Mouse (Mus musculus) MEL (cell line): ENCODE data around the gene Tekt4.

ENCODE experiments used
- CTCF ChIP-seq, 3 experiments: IDR thresholded peaks in 2 of 3; conservative IDR thresholded peaks in 1 of 3; 2 replicates each; pipeline ENCODE4 v1.5.1; 2011 to 2012; ENCODE audit warnings: low read length in 3 of 3, low read depth in 2 of 3, mild to moderate bottlenecking in 2 of 3, improper control_type of control experiment in 1 of 3, inconsistent platforms in 1 of 3, mixed read lengths in 1 of 3, moderate library complexity in 1 of 3; ENCODE audit not compliant: control insufficient read depth in 1 of 3, insufficient read depth in 1 of 3, poor library complexity in 1 of 3, severe bottlenecking in 1 of 3
- E2F4 ChIP-seq: IDR thresholded peaks from 2 replicates; pipeline ENCODE4 v1.6.1; 2011; ENCODE audit warnings: low read depth, low read length, improper control_type of control experiment, borderline replicate concordance
- ETS1 ChIP-seq: IDR thresholded peaks from 2 replicates; pipeline ENCODE4 v1.6.1; 2012; ENCODE audit warnings: low read depth, mild to moderate bottlenecking, inconsistent platforms, low read length, improper control_type of control experiment, moderate library complexity
- GABPA ChIP-seq: IDR thresholded peaks from 2 replicates; pipeline ENCODE4 v1.6.1; 2012; ENCODE audit warnings: low read depth, mild to moderate bottlenecking, inconsistent platforms, low read length, improper control_type of control experiment, moderate library complexity
- KAT2A ChIP-seq: conservative IDR thresholded peaks from 2 replicates; pipeline ENCODE4 v1.6.1; 2012; ENCODE audit warnings: low read depth, low read length, improper control_type of control experiment, inconsistent platforms
- MXI1 ChIP-seq: IDR thresholded peaks from 2 replicates; pipeline ENCODE4 v1.6.1; 2011; ENCODE audit warnings: mild to moderate bottlenecking, low read depth, low read length, improper control_type of control experiment
- NRF1 ChIP-seq: IDR thresholded peaks from 2 replicates; pipeline ENCODE4 v1.6.1; 2014; ENCODE audit warnings: low read depth, mild to moderate bottlenecking, inconsistent platforms, low read length, improper control_type of control experiment, moderate library complexity; ENCODE audit not compliant: poor library complexity, insufficient read depth, severe bottlenecking
- POLR2AphosphoS5 ChIP-seq: IDR thresholded peaks from 2 replicates; pipeline ENCODE4 v1.6.1; 2012; ENCODE audit warnings: low read depth, borderline replicate concordance, mild to moderate bottlenecking, inconsistent platforms, low read length, moderate library complexity, mixed read lengths
- RAD21 ChIP-seq: IDR thresholded peaks from 2 replicates; pipeline ENCODE4 v1.6.1; 2011; ENCODE audit warnings: mild to moderate bottlenecking, low read depth, low read length, improper control_type of control experiment
- SMC3 ChIP-seq: IDR thresholded peaks from 2 replicates; pipeline ENCODE4 v1.6.1; 2011; ENCODE audit warnings: low read depth, low read length, improper control_type of control experiment

- TF ChIP-seq NRF1 = no peak
- TF ChIP-seq CTCF (IDR thresholded peaks at IDR 0.05 in 2 of 3, conservative IDR thresholded peaks at IDR 0.05 in 1 of 3; ENCODE audit: control insufficient read depth in 1 of 3, insufficient read depth in 1 of 3, low read depth in 2 of 3, low read length in 3 of 3, poor library complexity in 1 of 3, severe bottlenecking in 1 of 3) = no peak
- no peak for TF ChIP-seq RAD21
- no peak for TF ChIP-seq POLR2AphosphoS5
- no peak for TF ChIP-seq ETS1
- TF ChIP-seq KAT2A = no peak
- TF ChIP-seq GABPA = no peak
- no peak for TF ChIP-seq E2F4
- TF ChIP-seq SMC3 = no peak
- TF ChIP-seq MXI1 = no peak
These were observed 42.6 kb downstream of the Tekt4 start, which contains the start of gene Sstr5 for GRCm38 (mm10) chr17:25497013-25497412.
